Mouse (Mus musculus) gastrocnemius, postnatal 36 days (tissue): ENCODE measurements around the gene Ttc25. TPM values are rescaled to one million over a fixed set of nuclear protein-coding genes. Genes with fewer than 3 reads are reported as not detected.
A peak's percentile ranks its signal among the peaks of the same experiment; 100 is the strongest.
"Not testable (repeated sequence)": the region's sequence is repeated elsewhere in the genome, so short reads cannot be mapped to it uniquely, and the experiment has no call there.

Experiments
- DNase-seq, 2 experiments: peaks; one replicate each; pipeline ENCODE4 v3.0.0; 2022
- intact Hi-C: fragments of 180-260 bp; cut with DNase I; formaldehyde crosslinking; loops from one replicate; pipeline ENCODE4 v1.15.1; 2025
- total RNA-seq, 2 experiments: library from RNA; stranded (reverse); gene quantifications; 2 replicates each; pipeline ENCODE4 v1.2.3; 2021

Gene Ttc25
- total RNA-seq, 2 experiments from 2014 or later = 0.10 to 0.54 TPM

DNA sequence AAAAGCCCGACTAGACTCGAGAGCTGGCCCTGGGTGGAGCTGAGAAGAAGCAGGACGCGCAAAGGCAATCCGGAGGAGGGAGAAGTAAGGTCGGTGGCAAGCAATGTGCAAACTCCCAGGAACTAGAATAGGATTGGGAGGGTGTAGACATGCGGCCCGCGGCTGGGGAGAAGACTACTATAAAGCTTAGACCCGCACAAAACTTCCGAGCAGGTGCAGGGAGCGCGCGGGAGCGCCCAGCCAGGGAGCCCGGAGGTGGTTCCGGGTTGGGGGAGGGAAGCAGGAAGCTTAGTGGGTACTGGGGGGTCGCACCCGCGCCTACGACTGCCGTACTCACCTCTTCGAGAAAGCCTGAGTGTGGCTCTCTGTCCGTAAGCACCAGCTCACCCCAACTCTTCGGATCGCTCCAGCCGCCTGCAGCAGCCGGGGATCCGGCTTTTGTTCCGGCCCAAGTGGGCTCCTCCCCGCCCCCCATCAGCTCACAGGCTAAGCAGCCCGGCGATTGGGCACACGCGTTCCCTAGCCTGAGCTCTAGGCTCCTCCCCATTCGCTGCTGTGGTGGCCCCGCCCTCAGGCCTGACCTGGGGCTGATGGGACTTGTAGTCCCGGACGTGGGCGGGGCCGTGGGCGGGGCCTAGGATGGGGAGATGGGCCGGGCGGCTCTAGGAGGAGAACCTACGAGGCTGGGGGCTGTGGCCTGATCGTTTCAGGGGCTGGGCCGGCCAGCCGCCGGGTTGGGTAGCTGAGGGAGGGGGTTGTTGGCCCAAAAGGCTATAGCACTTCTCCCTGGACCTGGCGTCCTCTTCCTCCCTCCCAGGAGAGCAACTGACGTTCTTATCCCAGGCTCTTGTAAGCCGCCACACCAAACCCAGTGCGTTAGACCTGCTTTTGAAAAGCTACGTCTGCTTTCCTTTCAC lies 17.7 kb upstream of the Ttc25 start, which contains the start of gene Acly:
Gene Acly, minus strand, starts transcription at position 543 of the 917 bp plus-strand sequence.
- peak; percentile 95 to 99 for DNase-seq
- intact Hi-C loops = no loop called here

DNA sequence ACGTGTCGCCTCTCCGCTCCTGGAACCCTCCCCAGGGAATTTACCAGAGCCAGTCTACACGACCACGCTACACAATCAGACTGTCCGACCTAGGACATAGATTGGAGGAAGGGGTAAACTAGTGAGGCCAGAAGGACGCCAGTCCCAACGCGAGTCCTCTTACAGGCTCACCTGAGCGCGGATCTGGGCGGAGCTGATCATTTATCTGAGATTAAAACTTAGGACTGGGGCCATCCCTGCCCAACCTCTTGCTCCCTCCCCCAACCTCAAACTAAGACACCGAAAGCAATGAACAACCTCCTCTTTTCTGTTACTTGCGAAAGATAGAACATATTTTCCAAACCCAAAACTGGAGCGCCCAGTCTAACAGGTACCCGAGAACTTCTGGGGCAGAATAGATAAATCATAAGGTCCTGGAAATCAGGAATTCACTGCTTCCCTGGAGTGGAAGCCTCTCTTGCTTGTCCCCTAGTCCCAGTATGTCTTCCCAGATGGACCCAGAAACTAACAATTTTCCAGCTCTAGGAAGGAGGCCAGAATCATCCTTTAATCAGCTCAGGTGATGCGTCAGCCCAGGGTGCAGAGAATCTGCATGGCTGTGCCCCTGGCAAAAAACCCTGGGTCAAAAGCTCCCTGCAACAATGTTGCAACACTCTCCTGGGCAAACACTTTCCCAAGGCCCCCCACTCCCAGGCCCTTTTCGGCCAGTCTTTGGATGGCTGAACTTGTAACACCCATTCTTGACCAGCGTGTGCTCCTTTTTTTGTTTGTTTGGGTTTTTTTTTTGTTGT lies 16.8 kb upstream of the Ttc25 start:
- intact Hi-C loops = no loop called here
- no peak for DNase-seq

DNA sequence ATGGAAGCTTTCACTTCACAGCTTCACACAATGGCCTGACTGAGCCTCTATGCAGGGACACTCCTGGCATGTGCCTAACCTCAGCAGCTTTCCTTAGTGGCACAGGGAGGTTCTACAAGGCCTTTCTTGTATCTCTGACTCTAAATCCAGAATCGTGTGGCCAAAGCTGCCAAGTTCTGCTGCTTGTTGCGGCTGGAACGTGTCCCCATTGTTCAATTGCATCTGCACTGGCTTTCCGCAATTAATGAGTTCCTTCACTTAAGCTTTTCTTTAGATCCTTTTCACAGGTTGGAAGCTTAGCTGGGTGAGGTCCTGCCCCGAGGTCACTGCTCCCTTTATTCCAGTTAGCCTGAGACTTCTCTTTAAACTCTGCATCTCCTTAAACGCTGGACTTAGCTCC lies 11.5 kb upstream of the Ttc25 start:
- intact Hi-C loops = no loop called here
- DNase-seq = no peak

DNA sequence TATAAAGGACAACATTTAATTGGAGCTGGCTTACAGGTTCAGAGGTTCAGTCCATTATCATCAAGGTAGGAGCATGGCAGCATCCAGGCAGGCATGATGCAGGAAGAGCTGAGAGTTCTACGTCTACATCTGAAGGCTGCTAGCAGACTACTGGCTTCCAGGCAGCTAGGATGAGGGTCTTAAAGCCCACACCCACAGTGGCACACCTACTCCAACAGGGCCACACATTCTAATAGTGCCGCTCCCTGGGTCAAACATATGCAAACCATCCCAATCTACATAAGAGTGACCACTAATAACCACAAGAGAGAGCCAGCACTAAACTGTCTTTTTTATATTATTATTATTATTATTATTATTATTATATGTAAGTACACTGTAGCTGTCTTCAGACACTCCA lies 11.0 kb upstream of the Ttc25 start:
- intact Hi-C loops, DNase-seq: not testable (repeated sequence)

DNA sequence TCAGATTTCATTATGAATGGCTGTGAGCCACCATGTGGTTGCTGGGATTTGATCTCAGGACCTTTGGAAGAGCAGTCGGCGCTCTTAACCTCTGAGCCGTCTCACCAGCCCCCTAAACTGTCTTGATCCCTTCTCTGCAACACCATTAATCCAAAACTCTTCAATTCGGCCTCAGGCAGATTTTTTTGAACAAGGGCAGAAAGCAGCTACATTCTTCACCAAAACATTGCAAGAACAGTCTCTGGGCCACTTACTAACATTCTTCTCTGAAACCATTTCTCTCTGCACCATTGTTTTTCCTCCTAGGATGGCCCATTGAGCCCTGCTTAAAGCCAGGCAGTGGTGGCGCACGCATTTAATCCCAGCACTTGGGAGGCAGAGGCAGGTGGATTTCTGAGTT lies 10.6 kb upstream of the Ttc25 start:
- intact Hi-C loops = not testable (repeated sequence)

DNA sequence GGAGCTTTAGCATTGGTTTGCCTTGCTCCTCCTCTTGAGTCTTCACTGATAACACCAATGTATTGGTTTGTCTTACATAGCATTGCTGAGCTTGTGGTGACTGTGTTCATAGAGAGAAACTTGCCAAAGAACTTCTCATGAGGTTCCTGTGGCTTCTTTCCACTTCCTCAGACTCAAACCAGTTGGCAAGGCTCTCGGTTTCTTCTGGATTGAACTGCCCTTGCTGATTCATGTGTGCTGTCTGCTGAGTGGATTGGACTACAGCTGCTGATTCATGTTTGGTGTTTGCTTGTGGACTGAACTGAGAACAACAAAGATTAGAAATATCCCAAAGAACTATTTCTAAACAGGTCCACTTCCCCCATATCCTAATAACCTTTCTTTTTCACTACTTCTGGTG lies 9.4 kb upstream of the Ttc25 start:
- no peak for DNase-seq

More for the DNA sequence above, 10.6 kb upstream of the Ttc25 start:
- DNase-seq = not testable (repeated sequence)

DNA sequence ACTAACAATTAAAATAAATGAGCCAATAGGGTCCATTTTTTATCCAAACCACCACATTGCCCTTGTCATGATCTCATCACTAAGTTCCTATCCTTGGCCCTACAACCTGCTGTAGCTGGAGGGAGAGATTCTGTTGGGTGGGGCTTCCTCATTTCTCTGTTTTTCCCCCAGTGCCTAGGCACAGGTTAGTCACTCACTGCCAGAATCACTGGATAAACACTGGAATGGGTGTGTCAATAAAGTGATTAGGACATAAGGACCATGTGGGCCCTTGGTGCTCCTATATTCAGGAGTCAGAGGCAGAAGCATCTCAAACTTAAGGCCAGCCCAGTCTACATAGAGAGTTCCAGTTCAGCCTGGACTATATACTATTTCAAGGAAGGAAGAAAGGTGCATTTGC lies 8.9 kb upstream of the Ttc25 start:
- no peak for DNase-seq

More for the DNA sequence above, 9.4 kb upstream of the Ttc25 start:
- intact Hi-C loops = no loop called here

DNA sequence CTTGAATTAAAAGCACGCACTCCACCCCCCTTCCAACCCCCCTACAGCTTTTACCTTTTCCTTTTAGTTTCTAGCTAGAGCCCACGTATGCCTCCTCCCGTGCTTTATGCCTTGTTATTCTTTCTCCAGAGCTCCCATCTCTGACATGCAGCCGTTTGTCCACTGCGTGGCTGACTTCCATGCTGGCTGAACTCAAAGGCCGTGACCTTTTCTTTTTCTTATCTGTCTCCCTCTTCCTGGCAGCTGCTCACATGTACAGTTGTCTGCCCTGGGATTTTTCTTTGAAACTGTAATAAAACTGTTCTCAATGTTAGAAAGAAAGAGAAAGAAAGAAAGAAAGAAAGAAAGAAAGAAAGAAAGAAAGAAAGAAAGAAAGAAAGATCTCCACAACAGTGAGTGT lies 4.4 kb upstream of the Ttc25 start:
- intact Hi-C loops = no loop called here
- no peak for DNase-seq

More for the DNA sequence above, 8.9 kb upstream of the Ttc25 start:
- intact Hi-C loops = no loop called here

DNA sequence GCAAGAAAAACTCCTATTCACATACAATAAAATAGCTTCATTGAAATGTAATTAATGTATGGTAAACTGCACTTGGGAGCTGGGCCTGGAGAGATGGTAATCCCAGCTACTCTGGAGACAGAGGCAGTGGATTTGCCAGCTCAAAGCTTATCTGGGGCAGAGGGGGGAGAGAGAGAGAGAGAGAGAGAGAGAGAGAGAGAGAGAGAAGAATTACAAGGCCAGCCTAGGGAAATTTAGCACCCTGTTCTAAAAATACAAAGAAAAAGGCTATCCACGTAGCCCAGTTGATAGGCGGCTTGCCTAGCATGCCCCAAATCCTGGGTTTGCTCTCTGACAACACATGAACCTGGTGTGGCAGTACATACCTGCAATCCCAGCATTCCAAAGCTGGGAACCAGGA lies 3.8 kb upstream of the Ttc25 start:
- intact Hi-C loops = no loop called here
- no peak for DNase-seq

DNA sequence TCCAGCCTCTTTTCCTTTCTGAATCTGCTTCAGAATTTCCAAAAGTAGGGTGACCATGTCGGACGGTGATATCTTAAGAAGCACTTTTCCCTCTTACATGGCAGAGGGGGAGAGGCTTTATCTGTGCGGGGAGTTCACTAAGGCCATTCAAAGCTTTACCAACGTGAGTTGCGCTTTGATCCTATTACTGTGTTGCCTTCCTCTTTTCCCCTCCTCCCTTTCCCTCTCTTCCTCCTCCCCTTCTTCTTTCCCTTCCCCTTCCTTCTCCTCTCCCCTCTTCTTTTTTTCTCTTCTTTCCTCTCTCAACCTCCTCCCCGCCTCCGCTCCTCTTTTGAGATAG lies 309 bp downstream of the Ttc25 start:
- intact Hi-C loops = no loop called here
- no peak for DNase-seq

DNA sequence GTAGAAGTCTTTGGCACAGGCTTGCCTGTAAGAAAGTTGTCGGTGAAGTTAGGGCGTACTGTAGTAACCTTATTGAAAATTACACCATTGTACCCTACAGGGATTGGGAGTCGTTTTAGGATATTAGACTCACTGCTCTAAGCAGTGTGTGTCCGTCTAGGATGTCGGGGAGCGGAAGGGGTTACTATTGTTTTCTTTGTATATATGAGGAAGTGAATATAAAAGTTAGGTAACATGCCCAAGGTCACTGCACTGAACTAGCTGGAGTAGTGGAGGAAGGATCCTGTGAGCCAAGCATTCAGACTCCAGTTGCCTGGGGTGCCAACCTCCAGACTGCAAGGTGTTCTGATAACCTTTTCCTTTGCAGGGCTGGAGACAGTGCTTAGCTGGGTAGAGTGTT lies 1.5 kb downstream of the Ttc25 start:
- intact Hi-C loops = no loop called here
- DNase-seq = no peak

DNA sequence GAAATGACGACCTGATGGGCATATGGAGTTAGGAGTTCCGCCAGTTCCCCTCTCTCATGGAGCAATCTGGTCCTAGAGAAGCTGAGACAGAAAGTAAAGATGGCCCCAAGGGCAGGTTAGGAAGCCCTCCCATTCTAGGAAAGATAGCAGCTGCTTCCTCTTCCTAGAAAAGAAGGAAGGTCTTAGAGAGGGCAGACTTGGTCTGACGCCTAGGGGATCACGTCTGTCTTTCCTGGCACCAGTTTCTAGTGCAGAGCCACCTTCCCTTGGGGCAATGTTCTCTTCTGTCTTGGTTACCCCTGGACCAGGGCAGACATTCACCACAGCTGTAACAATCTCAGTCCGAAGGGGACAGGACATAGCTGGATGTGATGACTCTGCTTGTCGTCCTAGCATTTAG lies 2.7 kb downstream of the Ttc25 start:
- DNase-seq = no peak
- intact Hi-C loops = no loop called here

DNA sequence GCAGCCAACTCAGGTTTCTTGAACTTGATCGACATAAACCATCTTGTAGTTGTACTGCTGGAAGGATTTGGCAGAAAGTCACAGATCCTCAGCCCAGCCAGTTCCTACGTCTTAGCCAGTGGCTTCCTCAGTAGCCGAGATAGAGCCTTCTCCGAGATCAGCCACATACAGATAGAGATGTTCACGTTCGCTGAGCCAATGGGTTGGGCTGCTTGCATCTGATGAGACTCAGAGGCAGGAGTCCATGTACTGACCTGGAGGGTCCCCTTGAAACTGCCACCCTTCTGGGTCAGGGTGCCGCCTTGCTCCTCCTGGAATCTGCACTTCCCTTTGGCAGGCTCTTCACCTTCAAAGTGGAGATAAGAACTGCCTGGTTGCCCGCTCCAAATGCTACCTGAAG lies 4.1 kb downstream of the Ttc25 start:
- intact Hi-C loops = no loop called here
- no peak for DNase-seq

DNA sequence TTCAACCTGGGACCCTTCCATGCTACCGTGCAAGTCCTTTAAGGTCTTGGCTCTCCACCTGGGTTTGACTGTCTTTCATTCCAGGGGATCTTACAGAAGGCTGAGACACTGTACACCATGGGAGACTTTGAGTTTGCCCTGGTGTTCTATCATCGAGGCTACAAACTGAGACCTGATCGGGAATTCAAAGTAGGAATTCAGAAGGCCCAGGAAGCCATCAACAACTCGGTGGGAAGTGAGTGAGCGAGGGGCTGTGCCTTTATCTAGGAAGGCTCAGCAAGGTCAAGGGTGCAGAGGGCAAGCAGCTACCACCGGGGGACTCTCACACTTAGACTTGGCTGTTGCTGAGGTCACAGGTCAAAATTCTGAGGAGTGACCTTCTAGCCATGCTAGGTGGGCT lies 4.7 kb downstream of the Ttc25 start:
- intact Hi-C loops = loop anchor here (5.0 kb wide), 2 partner anchors 33 to 188 kb away; no protein-coding TSS in a partner anchor
- DNase-seq = no peak

DNA sequence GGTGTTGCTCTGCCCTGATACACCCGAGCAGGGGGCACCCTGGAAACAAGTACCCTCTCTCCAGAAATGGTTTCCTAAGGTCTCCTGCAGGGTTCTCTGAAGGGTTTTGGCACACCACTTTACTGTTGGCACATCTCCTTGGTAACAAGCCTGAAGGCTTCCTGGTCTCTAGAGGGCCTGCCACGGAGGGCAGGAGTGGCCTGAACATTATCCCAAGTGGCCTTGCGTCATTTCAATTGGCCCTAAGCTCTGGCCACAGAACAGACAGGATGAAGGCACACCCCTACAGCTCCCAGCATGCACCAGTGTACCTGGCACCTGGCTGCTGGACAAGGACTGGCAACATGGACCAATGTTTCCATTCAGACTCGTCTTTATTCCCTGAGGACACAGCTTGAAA lies 7.4 kb downstream of the Ttc25 start:
- DNase-seq = no peak
- intact Hi-C loops = loop anchor here (5.0 kb wide), 2 partner anchors 36 to 191 kb away; no protein-coding TSS in a partner anchor

DNA sequence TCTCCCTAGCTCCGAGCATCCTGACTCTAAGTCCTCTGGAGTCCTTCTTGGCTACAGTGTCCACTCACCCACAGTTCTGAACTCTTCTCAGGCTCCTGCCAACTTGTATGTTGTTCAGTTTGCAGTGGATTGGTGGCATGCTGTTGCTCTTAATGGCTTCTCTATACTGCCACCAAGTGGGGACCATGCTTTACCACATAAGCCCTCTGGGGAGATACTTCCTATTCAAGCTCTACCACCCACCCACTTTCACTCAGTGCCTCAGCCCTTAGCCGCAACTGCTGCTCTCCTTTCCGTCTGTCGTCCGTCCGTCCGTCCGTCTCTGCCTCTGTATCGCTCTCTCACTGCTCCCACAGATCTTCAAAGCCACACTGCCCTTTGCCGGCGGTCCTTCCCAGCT lies 10.2 kb downstream of the Ttc25 start:
- intact Hi-C loops = loop anchor here (2.0 to 5.0 kb wide), 2 partner anchors 68 to 127 kb away; no protein-coding TSS in a partner anchor
- no peak for DNase-seq

DNA sequence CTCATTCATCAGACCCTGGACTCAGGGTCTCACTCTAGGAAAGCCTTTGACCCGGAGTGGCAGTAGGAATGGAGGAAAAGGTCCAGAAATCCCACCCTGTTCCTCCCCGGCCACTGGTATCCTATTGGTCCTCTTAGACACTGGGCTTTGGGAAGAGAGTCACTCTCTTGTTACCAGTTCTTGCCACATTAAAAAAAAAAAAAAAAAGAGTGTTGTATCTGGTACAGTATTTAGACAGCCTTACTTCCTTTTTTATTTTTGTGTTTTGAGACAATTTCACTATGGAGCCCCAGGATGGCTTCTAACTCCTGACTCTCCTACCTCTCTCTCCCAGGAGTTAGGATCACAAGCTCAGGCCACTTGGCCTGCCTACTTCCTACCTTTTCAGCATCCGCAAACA lies 12.2 kb downstream of the Ttc25 start:
- intact Hi-C loops = loop anchor here (5.0 kb wide), 1 partner anchor 70 kb away; no protein-coding TSS in a partner anchor
- DNase-seq = no peak

DNA sequence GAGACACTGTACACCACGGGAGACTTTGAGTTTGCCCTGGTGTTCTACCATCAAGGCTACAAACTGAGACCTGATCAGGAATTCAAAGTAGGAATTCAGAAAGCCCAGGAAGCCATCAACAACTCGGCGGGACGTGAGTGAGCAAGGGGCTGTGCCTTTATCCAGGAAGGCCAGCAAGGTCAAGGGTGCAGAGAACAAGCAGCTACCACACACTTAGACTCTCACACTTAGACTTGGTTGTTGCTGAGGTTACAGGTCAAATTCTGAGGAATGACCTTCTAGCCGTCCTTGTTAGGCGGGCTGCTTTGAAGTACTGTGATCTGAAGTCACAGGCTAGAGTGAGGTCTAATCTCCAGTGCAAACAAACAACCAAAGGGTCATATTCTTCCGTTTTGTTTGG lies 14.1 kb downstream of the Ttc25 start:
- no peak for DNase-seq
- intact Hi-C loops = loop anchor here (5.0 kb wide), 1 partner anchor 72 kb away; no protein-coding TSS in a partner anchor

DNA sequence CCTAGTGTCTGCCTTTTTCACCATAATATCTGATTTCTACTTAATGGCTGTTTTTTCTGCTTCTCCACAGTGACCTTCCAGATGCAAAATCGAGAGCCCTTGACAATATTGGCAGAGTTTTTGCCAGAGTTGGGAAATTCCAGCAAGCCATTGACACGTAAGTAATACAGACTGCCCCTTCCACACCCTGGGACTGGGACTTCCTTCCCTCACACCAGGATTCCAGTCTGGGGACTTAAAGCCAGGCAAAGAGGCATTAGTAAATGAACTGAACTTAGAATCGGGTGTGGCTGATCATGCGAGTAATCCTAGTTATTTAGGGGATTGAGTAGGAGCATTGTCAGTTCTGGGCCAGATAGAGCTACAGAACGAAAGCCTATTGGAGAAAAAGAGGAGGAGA lies 16.3 kb downstream of the Ttc25 start:
- no peak for DNase-seq
- intact Hi-C loops = no loop called here

DNA sequence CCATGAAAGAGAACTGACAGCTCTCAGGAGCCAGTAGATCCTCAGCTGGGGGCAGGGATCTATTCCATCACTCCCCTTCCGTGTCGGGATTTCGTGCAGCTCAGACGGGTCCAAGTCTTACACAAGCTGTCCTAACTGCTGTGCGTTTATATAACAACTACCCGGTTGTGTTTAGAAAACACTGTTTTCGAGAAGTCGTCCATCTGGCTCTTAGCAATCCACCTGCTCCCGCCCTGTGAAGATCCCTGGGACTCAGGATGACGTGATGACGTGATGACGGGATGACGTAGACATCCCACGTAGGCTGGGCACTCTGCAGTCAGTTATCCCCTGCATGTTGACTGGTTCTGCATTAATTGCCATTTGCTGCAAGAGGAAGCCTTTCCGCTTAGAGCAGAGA lies 18.9 kb downstream of the Ttc25 start:
- no peak for DNase-seq
- intact Hi-C loops = no loop called here

DNA sequence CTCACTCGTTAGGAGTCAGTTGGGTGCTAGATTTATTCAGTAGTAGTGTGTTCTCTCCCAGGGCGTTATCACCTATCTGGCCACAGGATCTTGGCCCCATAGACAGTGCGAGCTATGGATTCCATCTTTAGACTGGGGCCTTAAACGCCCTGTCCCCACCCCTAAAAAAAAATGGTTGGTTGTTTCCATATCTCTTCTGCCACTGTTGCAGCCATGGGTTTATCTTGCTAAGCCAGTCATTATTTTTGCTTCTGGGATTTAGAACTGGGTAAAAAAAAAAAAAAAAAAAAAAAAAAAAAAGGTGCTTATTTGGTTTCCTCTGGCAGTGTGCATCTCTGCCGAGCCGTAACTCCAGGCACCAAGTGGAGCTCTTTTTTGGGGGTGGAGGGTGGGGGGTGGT lies 19.3 kb downstream of the Ttc25 start:
- DNase-seq = no peak
- intact Hi-C loops = no loop called here
